Mouse (Mus musculus): Measurements from ENCODE around the gene Mrpl58. TPM values are rescaled to one million over a fixed set of nuclear protein-coding genes. Genes with fewer than 3 reads are reported as not detected.

Mrpl58 gene
- polyA plus RNA-seq, 1 experiment from 2014 or later: 175 TPM

DNA sequence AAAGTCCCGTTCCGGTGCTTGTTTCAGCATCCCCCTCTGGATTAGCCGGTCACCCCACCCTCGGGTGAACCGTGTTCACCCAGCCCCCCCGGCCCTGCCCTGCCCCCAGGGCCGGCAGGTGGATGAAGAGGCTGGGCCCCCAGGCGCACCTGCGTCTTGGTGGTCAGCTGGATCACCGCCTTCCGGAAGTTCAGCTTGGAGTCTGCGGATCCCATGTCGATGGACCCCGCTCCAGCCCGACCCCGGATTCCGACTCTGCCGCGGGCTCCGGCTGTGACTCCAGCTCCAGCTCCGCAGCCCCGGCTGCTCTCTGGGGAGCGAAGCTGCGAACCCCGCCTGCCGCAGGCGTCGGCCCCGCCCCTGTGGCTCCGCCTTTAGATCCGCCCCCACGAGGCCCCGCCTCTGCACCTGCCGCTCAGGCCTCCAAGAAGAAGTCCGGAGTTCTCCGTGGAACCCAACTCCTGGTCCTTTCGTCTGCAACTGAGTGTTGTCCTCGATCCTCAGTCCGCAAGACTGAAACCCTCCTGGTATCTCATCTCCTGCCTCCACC, 36.1 kb upstream of the Mrpl58 start, which contains the start of gene Hid1:
TSS of gene Hid1 (minus strand) at position 362 of the 550 bp plus-strand sequence.
- no peak within 1 kb of the TSS for H3K27ac ChIP-seq (replicated peaks; ENCODE audit: low read depth, low read length)
- peaks cover 47% of the 10 kb centered on the region for H3K27me3 ChIP-seq (replicated peaks; ENCODE audit: control insufficient read depth, insufficient read depth, low read length)
- peak within 1 kb of the TSS; percentile 46 for H3K4me3 ChIP-seq (ENCODE audit: low read depth, low read length)
- H3K9me3 ChIP-seq (ENCODE audit: control insufficient read depth, low read length): no peaks in the 10 kb centered on the region
- H3K36me3 ChIP-seq (ENCODE audit: control insufficient read depth, insufficient read depth, low read length): no peaks in the 10 kb centered on the region
- peak within 1 kb of the TSS; percentile 79 for H3K4me2 ChIP-seq (ENCODE audit: low read depth, low read length)
- peak; percentile 68 for ATAC-seq (ENCODE audit: low read depth)
- peak within 1 kb of the TSS; percentile 62 for H3K9ac ChIP-seq (ENCODE audit: low read depth, low read length)
- WGBS: 1% methylated on average over 14 of the region's 39 CpGs
- peak; percentile 86 for DNase-seq (ENCODE audit: low spot score)
- peaks cover 12% of the 10 kb centered on the region; the same call in 1 of the 2 replicates for H3K4me1 ChIP-seq (ENCODE audit: control insufficient read depth, insufficient read depth, low read length)

DNA sequence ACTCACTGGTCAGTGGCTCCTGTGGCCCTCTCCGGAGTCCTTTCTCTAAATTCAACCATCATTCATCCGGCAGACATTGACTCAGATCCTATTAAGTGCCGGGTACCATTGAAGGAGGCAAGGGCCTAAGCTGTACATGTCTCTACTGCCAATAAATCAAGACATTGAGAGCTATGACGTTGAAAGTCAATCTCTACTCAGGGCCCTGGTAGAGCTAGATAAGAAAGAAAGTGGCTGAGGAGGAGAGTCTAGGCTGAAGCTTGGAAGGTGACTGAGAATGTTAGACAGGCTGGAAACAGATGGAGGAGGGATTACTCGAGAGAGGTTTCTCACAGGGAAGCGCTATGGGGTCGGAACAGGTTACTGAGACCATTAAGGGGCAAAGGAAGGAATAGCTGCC, 33.2 kb upstream of the Mrpl58 start:
- Histone ChIP-seq H3K4me2 (ENCODE audit: low read depth, low read length) (no peak overlapping the region), H3K4me3 (ENCODE audit: low read depth, low read length) (no peak overlapping the region), H3K9ac (ENCODE audit: low read depth, low read length) (no peak overlapping the region), H3K27ac (replicated peaks; ENCODE audit: low read depth, low read length) (no peak overlapping the region), H3K4me1 (ENCODE audit: control insufficient read depth, insufficient read depth, low read length) (peaks cover 18% of the 10 kb centered on the region; the same call in 1 of the 2 replicates), H3K9me3 (ENCODE audit: control insufficient read depth, low read length) (no peaks in the 10 kb centered on the region), H3K36me3 (ENCODE audit: control insufficient read depth, insufficient read depth, low read length) (no peaks in the 10 kb centered on the region), H3K27me3 (replicated peaks; ENCODE audit: control insufficient read depth, insufficient read depth, low read length) (peaks cover 64% of the 10 kb centered on the region)
- DNase-seq (ENCODE audit: low spot score) (no peak), ATAC-seq (ENCODE audit: low read depth) (no peak)
- WGBS: 61% methylated on average over 7 of the region's 7 CpGs

DNA sequence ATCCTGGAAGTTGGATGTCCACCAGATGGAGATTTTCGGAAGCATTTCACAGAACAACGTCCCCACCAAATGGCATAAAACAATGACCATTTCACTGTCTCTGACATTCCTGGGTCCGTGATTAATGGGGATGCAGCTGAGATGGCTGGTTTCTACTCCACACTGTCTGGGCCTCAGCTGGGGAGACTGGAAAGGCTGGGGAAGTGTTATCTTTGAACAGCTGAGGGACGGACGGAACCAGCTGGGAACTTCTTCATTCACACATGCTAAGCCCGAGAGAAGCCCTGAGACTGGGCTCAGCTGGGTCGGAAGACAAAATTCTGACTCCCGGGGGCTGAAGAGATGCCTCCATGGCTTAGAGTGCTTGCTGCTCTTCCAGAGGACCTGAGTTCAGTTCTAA, 32.2 kb upstream of the Mrpl58 start:
- H3K9me3 ChIP-seq (ENCODE audit: control insufficient read depth, low read length): no peaks in the 10 kb centered on the region
- no peak overlapping the region for H3K4me3 ChIP-seq (ENCODE audit: low read depth, low read length)
- H3K4me2 ChIP-seq (ENCODE audit: low read depth, low read length): no peak overlapping the region
- 64% methylated on average over 8 of the region's 8 CpGs for WGBS
- no peak for ATAC-seq (ENCODE audit: low read depth)
- H3K9ac ChIP-seq (ENCODE audit: low read depth, low read length): no peak overlapping the region; the same call in 1 of the 2 replicates
- H3K4me1 ChIP-seq (ENCODE audit: control insufficient read depth, insufficient read depth, low read length): peaks cover 16% of the 10 kb centered on the region; the same call in 1 of the 2 replicates
- H3K27ac ChIP-seq (replicated peaks; ENCODE audit: low read depth, low read length): no peak overlapping the region
- peaks cover 63% of the 10 kb centered on the region for H3K27me3 ChIP-seq (replicated peaks; ENCODE audit: control insufficient read depth, insufficient read depth, low read length)
- DNase-seq (ENCODE audit: low spot score): no peak
- H3K36me3 ChIP-seq (ENCODE audit: control insufficient read depth, insufficient read depth, low read length): no peaks in the 10 kb centered on the region

DNA sequence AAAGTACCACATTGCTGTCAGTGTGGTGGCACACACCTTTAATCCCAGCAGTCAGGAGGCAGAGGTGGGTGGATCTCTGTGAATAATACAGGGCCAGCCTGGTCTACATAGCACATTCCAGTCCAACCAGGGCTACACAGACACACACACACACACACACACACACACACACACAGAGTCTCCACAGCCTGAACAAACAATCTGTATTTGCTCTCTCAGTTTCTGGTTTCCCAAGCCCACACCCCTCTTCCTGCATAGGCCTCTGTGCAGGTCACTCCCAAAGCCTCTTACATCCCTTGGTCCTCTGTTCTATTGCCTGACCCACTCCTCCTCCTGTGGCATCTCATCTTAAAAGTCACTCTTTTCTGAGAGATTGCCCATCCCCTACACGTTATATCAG, 31.5 kb upstream of the Mrpl58 start:
- Histone ChIP-seq H3K27me3 (replicated peaks; ENCODE audit: control insufficient read depth, insufficient read depth, low read length) (peaks cover 57% of the 10 kb centered on the region), H3K9me3 (ENCODE audit: control insufficient read depth, low read length) (no peaks in the 10 kb centered on the region), H3K4me3 (ENCODE audit: low read depth, low read length) (no peak overlapping the region), H3K36me3 (ENCODE audit: control insufficient read depth, insufficient read depth, low read length) (no peaks in the 10 kb centered on the region), H3K4me2 (ENCODE audit: low read depth, low read length) (no peak overlapping the region), H3K27ac (replicated peaks; ENCODE audit: low read depth, low read length) (no peak overlapping the region), H3K9ac (ENCODE audit: low read depth, low read length) (no peak overlapping the region), H3K4me1 (ENCODE audit: control insufficient read depth, insufficient read depth, low read length) (peaks cover 13% of the 10 kb centered on the region; the same call in 1 of the 2 replicates)
- no peak for DNase-seq (ENCODE audit: low spot score)
- WGBS: 62% methylated on average over 1 of the region's 1 CpGs
- no peak for ATAC-seq (ENCODE audit: low read depth)

GRCm38 (mm10) chr11:115372737-115373136, 30.8 kb upstream of the Mrpl58 start:
- Histone ChIP-seq H3K27me3 (replicated peaks; ENCODE audit: control insufficient read depth, insufficient read depth, low read length) (peaks cover 50% of the 10 kb centered on the region), H3K9me3 (ENCODE audit: control insufficient read depth, low read length) (no peaks in the 10 kb centered on the region), H3K4me2 (ENCODE audit: low read depth, low read length) (no peak overlapping the region), H3K27ac (replicated peaks; ENCODE audit: low read depth, low read length) (no peak overlapping the region), H3K36me3 (ENCODE audit: control insufficient read depth, insufficient read depth, low read length) (no peaks in the 10 kb centered on the region), H3K4me3 (ENCODE audit: low read depth, low read length) (no peak overlapping the region), H3K9ac (ENCODE audit: low read depth, low read length) (no peak overlapping the region), H3K4me1 (ENCODE audit: control insufficient read depth, insufficient read depth, low read length) (peaks cover 7% of the 10 kb centered on the region; the same call in 1 of the 2 replicates)
- DNase-seq (ENCODE audit: low spot score) (no peak), ATAC-seq (ENCODE audit: low read depth) (no peak)
- WGBS: 56% methylated on average over 2 of the region's 2 CpGs

GRCm38 (mm10) chr11:115373805-115374694, 29.5 kb upstream of the Mrpl58 start:
- H3K27ac ChIP-seq (replicated peaks; ENCODE audit: low read depth, low read length): no peak overlapping the region
- H3K4me1 ChIP-seq (ENCODE audit: control insufficient read depth, insufficient read depth, low read length): peaks cover 6% of the 10 kb centered on the region; the same call in 1 of the 2 replicates
- H3K4me2 ChIP-seq (ENCODE audit: low read depth, low read length): peak overlapping the region; percentile 72
- peaks cover 40% of the 10 kb centered on the region for H3K27me3 ChIP-seq (replicated peaks; ENCODE audit: control insufficient read depth, insufficient read depth, low read length)
- H3K9me3 ChIP-seq (ENCODE audit: control insufficient read depth, low read length): no peaks in the 10 kb centered on the region
- WGBS: 2% methylated on average over 26 of the region's 30 CpGs
- peak overlapping the region; percentile 37 for H3K4me3 ChIP-seq (ENCODE audit: low read depth, low read length)
- DNase-seq (ENCODE audit: low spot score) (peak; percentile 53), ATAC-seq (ENCODE audit: low read depth) (peak; percentile 68)
- H3K9ac ChIP-seq (ENCODE audit: low read depth, low read length): peak overlapping the region; percentile 59
- H3K36me3 ChIP-seq (ENCODE audit: control insufficient read depth, insufficient read depth, low read length): no peaks in the 10 kb centered on the region

- peak overlapping the region; percentile 72 for H3K4me2 ChIP-seq (ENCODE audit: low read depth, low read length)
- H3K9ac ChIP-seq (ENCODE audit: low read depth, low read length): peak overlapping the region; percentile 59
- DNase-seq (ENCODE audit: low spot score) (no peak), ATAC-seq (ENCODE audit: low read depth) (0 out of 2 replicates have a peak, but pooled peaks have one; percentile 7)
- peaks cover 36% of the 10 kb centered on the region for H3K27me3 ChIP-seq (replicated peaks; ENCODE audit: control insufficient read depth, insufficient read depth, low read length)
- no peaks in the 10 kb centered on the region for H3K9me3 ChIP-seq (ENCODE audit: control insufficient read depth, low read length)
- no peak overlapping the region for H3K27ac ChIP-seq (replicated peaks; ENCODE audit: low read depth, low read length)
- H3K4me1 ChIP-seq (ENCODE audit: control insufficient read depth, insufficient read depth, low read length): peaks cover 6% of the 10 kb centered on the region; the same call in 1 of the 2 replicates
- H3K4me3 ChIP-seq (ENCODE audit: low read depth, low read length): peak overlapping the region; percentile 37
- no peaks in the 10 kb centered on the region for H3K36me3 ChIP-seq (ENCODE audit: control insufficient read depth, insufficient read depth, low read length)
- 60% methylated on average over 12 of the region's 12 CpGs for WGBS
Observed at GRCm38 (mm10) chr11:115374695-115375425, 28.7 kb upstream of the Mrpl58 start.

DNA sequence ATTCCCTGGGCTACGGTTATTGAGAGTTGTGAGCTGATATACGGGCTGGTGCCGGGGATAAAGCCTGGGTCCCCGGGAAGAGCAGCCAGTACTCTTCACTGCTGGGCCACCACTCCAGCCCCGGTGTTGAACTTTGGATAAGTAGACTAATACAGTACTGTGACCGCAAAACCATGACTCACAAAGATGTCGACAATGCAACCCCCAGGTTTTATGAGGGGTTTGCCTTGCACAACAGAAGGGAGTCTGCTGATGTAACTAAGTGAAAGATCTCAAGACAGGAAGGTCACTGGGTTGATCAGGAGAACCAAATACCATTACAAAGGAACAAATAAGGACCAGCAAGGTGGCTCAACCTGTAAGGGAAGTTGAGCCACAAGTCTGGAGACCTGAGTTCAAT, 26.8 kb upstream of the Mrpl58 start:
- no peak overlapping the region for H3K27ac ChIP-seq (replicated peaks; ENCODE audit: low read depth, low read length)
- DNase-seq (ENCODE audit: low spot score) (no peak), ATAC-seq (ENCODE audit: low read depth) (no peak)
- no peaks in the 10 kb centered on the region for H3K36me3 ChIP-seq (ENCODE audit: control insufficient read depth, insufficient read depth, low read length)
- peaks cover 33% of the 10 kb centered on the region for H3K27me3 ChIP-seq (replicated peaks; ENCODE audit: control insufficient read depth, insufficient read depth, low read length)
- no peak overlapping the region for H3K4me2 ChIP-seq (ENCODE audit: low read depth, low read length)
- H3K4me3 ChIP-seq (ENCODE audit: low read depth, low read length): no peak overlapping the region
- H3K9me3 ChIP-seq (ENCODE audit: control insufficient read depth, low read length): no peaks in the 10 kb centered on the region
- WGBS: 73% methylated on average over 7 of the region's 7 CpGs
- H3K4me1 ChIP-seq (ENCODE audit: control insufficient read depth, insufficient read depth, low read length): peaks cover 9% of the 10 kb centered on the region; the same call in 1 of the 2 replicates
- H3K9ac ChIP-seq (ENCODE audit: low read depth, low read length): no peak overlapping the region
